Mouse (Mus musculus): ENCODE measurements at regions not wholly inside any gene's neighbourhood (a gene's known extent, or its start where the extent isn't known, plus 50 kb on each side); places are given as distances from the start of the nearest gene placed in this dataset.

DNA sequence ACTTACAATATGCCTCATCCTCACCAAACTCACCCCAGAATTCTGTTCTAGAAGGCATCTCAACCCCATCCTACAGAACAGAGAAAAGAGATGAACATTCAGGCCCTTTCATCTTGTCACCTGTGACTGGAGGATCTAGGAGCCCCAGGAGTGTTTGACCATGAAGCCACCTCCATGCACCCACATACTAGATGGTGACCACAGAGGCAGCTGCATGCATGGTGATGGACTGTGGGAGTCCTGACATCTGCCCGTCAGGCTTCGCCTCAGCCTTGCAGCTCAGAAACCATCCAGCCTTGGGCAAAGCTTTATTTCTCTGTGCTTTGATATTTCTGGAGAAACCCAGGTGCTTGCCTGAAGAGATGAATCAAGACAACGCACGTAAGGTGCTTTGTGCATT is 74.8 kb upstream of the Il12b start:
- TF ChIP-seq CTCF (IDR thresholded peaks at IDR 0.05; ENCODE audit: extremely low read depth, insufficient read depth, low read length) (no peak), POLR2A (IDR thresholded peaks at IDR 0.05; ENCODE audit: extremely low read depth, insufficient read depth, low read length) (no peak)
